23 mouse cellular contexts compared by ENCODE assay signal in genomic region chr15:100630126-100630525, GRCm38 (mm10).
"Had no signal": no experiment of that assay in that cellular context is flagged by ENCODE, and none has a peak within 500 bp of the region (broad histone marks: within the 10 kb centered on the region; RNA-seq: fewer than 3 reads in every experiment).

No protein-coding gene starts in this region.

- H3K9ac ChIP-seq: limb, embryonic 13.5 days; liver, embryonic 12.5 days; liver, embryonic 15.5 days; lung, embryonic 15.5 days; neural tube, embryonic 12.5 days; neural tube, embryonic 15.5 days had no signal

- H3K4me3 ChIP-seq: limb, embryonic 10.5 days; limb, embryonic 13.5 days; liver, embryonic 12.5 days; liver, embryonic 15.5 days; lung, embryonic 15.5 days; megakaryocyte, embryonic 14.5 days; midbrain, embryonic 10.5 days; neural tube, embryonic 12.5 days; neural tube, embryonic 15.5 days had no signal

- H3K36me3 ChIP-seq: limb, embryonic 10.5 days; limb, embryonic 13.5 days; liver, embryonic 12.5 days; liver, embryonic 15.5 days; lung, embryonic 15.5 days; midbrain, embryonic 10.5 days; neural tube, embryonic 12.5 days; neural tube, embryonic 15.5 days had no signal

- H3K9me3 ChIP-seq: limb, embryonic 10.5 days; limb, embryonic 13.5 days; liver, embryonic 12.5 days; liver, embryonic 15.5 days; lung, embryonic 15.5 days; megakaryocyte, embryonic 14.5 days; midbrain, embryonic 10.5 days; neural tube, embryonic 12.5 days; neural tube, embryonic 15.5 days had no signal

- H3K27ac ChIP-seq: limb, embryonic 10.5 days; limb, embryonic 13.5 days; liver, embryonic 12.5 days; liver, embryonic 15.5 days; lung, embryonic 15.5 days; midbrain, embryonic 10.5 days; neural tube, embryonic 12.5 days; neural tube, embryonic 15.5 days had no signal

- DNase-seq: kidney, adult 18-20 months; kidney, adult 9 months; kidney, postnatal 14 days; kidney, postnatal 4 days; liver; lung, adult 18-20 months; lung, postnatal 10 days; lung, postnatal 36 days; midbrain, embryonic 14.5 days; right cerebral cortex, adult 18-20 months; right cerebral cortex, postnatal 14 days; spleen, adult 18-20 months; thymus, adult 18-20 months; thymus, postnatal 14 days had no signal
